Mouse (Mus musculus) forebrain, embryonic 14.5 days (tissue): ENCODE measurements around the gene Olfr685. TPM values are rescaled to one million over a fixed set of nuclear protein-coding genes. Genes with fewer than 3 reads are reported as not detected.

Experiments
- ATAC-seq: fragments of 200-750 bp; cut with Nextera tagmentation; 2 replicates; pipeline ENCODE4 v1.8.0; 2017; ENCODE audit warnings: mild to moderate bottlenecking, moderate library complexity
- DNase-seq: peaks from one replicate; pipeline ENCODE4 v3.0.0-alpha.2; 2015; ENCODE audit warnings: low spot score
- H3K27ac ChIP-seq: fragments of 300-500 bp; sonication (generic); 2 replicates; pipeline ENCODE4 v1.5.1; 2014; ENCODE audit warnings: low read depth, mild to moderate bottlenecking, control low read depth, low read length, moderate library complexity
- H3K27me3 ChIP-seq: fragments of 300-500 bp; sonication (generic); replicated peaks from 2 replicates; pipeline ENCODE4 v1.6.1; 2014; ENCODE audit warnings: low read length, control low read depth, mixed read lengths; ENCODE audit not compliant: control insufficient read depth, insufficient read depth
- H3K36me3 ChIP-seq: fragments of 300-500 bp; sonication (generic); 2 replicates; pipeline ENCODE4 v1.6.1; 2014; ENCODE audit warnings: low read length, control low read depth; ENCODE audit not compliant: control insufficient read depth, insufficient read depth
- H3K4me1 ChIP-seq: fragments of 300-500 bp; sonication (generic); 2 replicates; pipeline ENCODE4 v1.6.1; 2014; ENCODE audit warnings: antibody characterized with exemption, low read length, control low read depth; ENCODE audit not compliant: control insufficient read depth, insufficient read depth
- H3K4me2 ChIP-seq: fragments of 300-500 bp; sonication (generic); 2 replicates; pipeline ENCODE4 v1.6.1; 2014; ENCODE audit warnings: mild to moderate bottlenecking, control low read depth, low read length
- H3K4me3 ChIP-seq: fragments of 300-500 bp; sonication (generic); 2 replicates; pipeline ENCODE4 v1.5.1; 2014; ENCODE audit warnings: low read depth, low read length, control low read depth
- H3K9ac ChIP-seq: fragments of 300-500 bp; sonication (generic); 2 replicates; pipeline ENCODE4 v1.6.1; 2014; ENCODE audit warnings: mild to moderate bottlenecking, low read length, control low read depth, moderate library complexity
- H3K9me3 ChIP-seq: fragments of 300-500 bp; sonication (generic); replicated peaks from 2 replicates; pipeline ENCODE4 v1.6.1; 2016; ENCODE audit warnings: low read length, control low read depth, mixed read lengths; ENCODE audit not compliant: control insufficient read depth
- WGBS: fragments of 180-500 bp; shearing (Covaris S2); extraction: QIAGEN DNeasy Blood & Tissue Kit; methylation state at CpG from one replicate; pipeline ENCODE4 v1.1.7; 2014; 5-methylcytosine and 5-hydroxymethylcytosine counted together
- polyA plus RNA-seq: library from polyadenylated mRNA; unstranded; fragments of >200 nt; fragmentation: Nextera tagmentation; extraction: Ambion mirVana; gene quantifications from 2 replicates; pipeline ENCODE4 v1.2.1, GENCODE M21; 2014

Olfr685 gene
- polyA plus RNA-seq, 1 experiment from 2014 or later = not detected

GRCm38 (mm10) chr7:105163553-105163952, 22.3 kb downstream of the Olfr685 start, which contains the start of gene Olfr684:
TSS of gene Olfr684 (minus strand) at chr7:105163653.
- Histone ChIP-seq H3K4me2 (no peak within 1 kb of the TSS), H3K9ac (no peak within 1 kb of the TSS), H3K36me3 (no peaks in the 10 kb centered on the region), H3K4me3 (no peak within 1 kb of the TSS), H3K27ac (no peak within 1 kb of the TSS), H3K4me1 (no peaks in the 10 kb centered on the region), H3K27me3 (no peaks in the 10 kb centered on the region), H3K9me3 (no peaks in the 10 kb centered on the region)
- DNase-seq (no peak), ATAC-seq (no peak)
- 54% methylated on average over 1 of the region's 1 CpGs for WGBS

GRCm38 (mm10) chr7:105146912-105147311, 38.9 kb downstream of the Olfr685 start, which contains the start of gene Olfr683:
TSS of gene Olfr683 (minus strand) at chr7:105147012.
- no peak for ATAC-seq
- Histone ChIP-seq H3K36me3 (no peaks in the 10 kb centered on the region), H3K4me3 (no peak within 1 kb of the TSS), H3K9ac (no peak within 1 kb of the TSS), H3K9me3 (no peaks in the 10 kb centered on the region), H3K4me2 (no peak within 1 kb of the TSS), H3K4me1 (no peaks in the 10 kb centered on the region), H3K27ac (no peak within 1 kb of the TSS), H3K27me3 (no peaks in the 10 kb centered on the region)
- no peak for DNase-seq
- 79% methylated on average over 1 of the region's 1 CpGs for WGBS

- no peak overlapping the region for H3K9ac ChIP-seq
Measured at GRCm38 (mm10) chr7:105141275-105141674, 44.5 kb downstream of the Olfr685 start.

More at GRCm38 (mm10) chr7:105141275-105141674, 44.5 kb downstream of the Olfr685 start:
- no peak overlapping the region for H3K4me3 ChIP-seq
- H3K27me3 ChIP-seq = no peaks in the 10 kb centered on the region
- ATAC-seq = no peak
- no peaks in the 10 kb centered on the region for H3K4me1 ChIP-seq
- H3K9me3 ChIP-seq = no peaks in the 10 kb centered on the region
- H3K27ac ChIP-seq = no peak overlapping the region
- WGBS = 77% methylated on average over 2 of the region's 2 CpGs
- no peak overlapping the region for H3K4me2 ChIP-seq
- H3K36me3 ChIP-seq = no peaks in the 10 kb centered on the region
- DNase-seq = no peak

Other genes with a start within 250 kb of the Olfr685 start
- not detected in 2 replicates for gene Olfr670, start 223.4 kb downstream of the Olfr685 start, polyA plus RNA-seq
- gene Olfr671, start 206.9 kb downstream of the Olfr685 start, polyA plus RNA-seq = not detected in 2 replicates
- gene Olfr672, start 184.0 kb downstream of the Olfr685 start, polyA plus RNA-seq = not detected in 2 replicates
- gene Olfr675, start 157.6 kb downstream of the Olfr685 start, polyA plus RNA-seq = not detected in 2 replicates
- gene Olfr676, start 153.3 kb downstream of the Olfr685 start, polyA plus RNA-seq = not detected in 2 replicates
- gene Olfr677, start 134.6 kb downstream of the Olfr685 start, polyA plus RNA-seq = not detected in 2 replicates
- not detected in 2 replicates for gene Olfr678, start 121.5 kb downstream of the Olfr685 start, polyA plus RNA-seq
- not detected in 2 replicates for gene Olfr679, start 104.8 kb downstream of the Olfr685 start, polyA plus RNA-seq
- not detected in 2 replicates for gene Olfr680-ps1, start 93.2 kb downstream of the Olfr685 start, polyA plus RNA-seq
- gene Olfr681, start 69.2 kb downstream of the Olfr685 start, polyA plus RNA-seq = not detected in 2 replicates
- not detected in 2 replicates for gene Olfr683, start 39.0 kb downstream of the Olfr685 start, polyA plus RNA-seq
- gene Olfr684, start 22.4 kb downstream of the Olfr685 start, polyA plus RNA-seq = not detected in 2 replicates
- not detected in 2 replicates for gene Olfr686, start 21.5 kb upstream of the Olfr685 start, polyA plus RNA-seq
- not detected in 2 replicates for gene Olfr688, start 102.1 kb upstream of the Olfr685 start, polyA plus RNA-seq
- gene Olfr689, start 125.2 kb upstream of the Olfr685 start, polyA plus RNA-seq = not detected in 2 replicates
- not detected in 2 replicates for gene Olfr690, start 148.1 kb upstream of the Olfr685 start, polyA plus RNA-seq
- gene Olfr691, start 156.3 kb upstream of the Olfr685 start, polyA plus RNA-seq = not detected in 2 replicates
- gene Olfr692, start 182.2 kb upstream of the Olfr685 start, polyA plus RNA-seq = not detected in 2 replicates
- gene Gm5901, start 189.0 kb upstream of the Olfr685 start, polyA plus RNA-seq = not detected in 2 replicates
- gene Fam160a2, start 214.0 kb upstream of the Olfr685 start, polyA plus RNA-seq = 30.4 and 39.8 TPM in 2 replicates
- not detected in 2 replicates for gene Cnga4, start 218.6 kb upstream of the Olfr685 start, polyA plus RNA-seq
- gene Cckbr, start 239.7 kb upstream of the Olfr685 start, polyA plus RNA-seq = 1.1 and 1.6 TPM in 2 replicates